Mouse (Mus musculus) adrenal gland, postnatal 14 days (tissue): Measurements from ENCODE around the gene Capn1. TPM values are rescaled to one million over a fixed set of nuclear protein-coding genes. Genes with fewer than 3 reads are reported as not detected.

ENCODE experiments used
- DNase-seq: peaks from one replicate; pipeline ENCODE4 v3.0.0; 2021; ENCODE audit warnings: mixed read lengths
- total RNA-seq: library from RNA; stranded (reverse); gene quantifications from 2 replicates; pipeline ENCODE4 v1.2.3, GENCODE M21; 2021

Capn1 gene
- total RNA-seq, 1 experiment from 2014 or later = 28.5 TPM

- no peak for DNase-seq
Observed at GRCm38 (mm10) chr19:6040002-6040401, 24.3 kb upstream of the Capn1 start.

DNA sequence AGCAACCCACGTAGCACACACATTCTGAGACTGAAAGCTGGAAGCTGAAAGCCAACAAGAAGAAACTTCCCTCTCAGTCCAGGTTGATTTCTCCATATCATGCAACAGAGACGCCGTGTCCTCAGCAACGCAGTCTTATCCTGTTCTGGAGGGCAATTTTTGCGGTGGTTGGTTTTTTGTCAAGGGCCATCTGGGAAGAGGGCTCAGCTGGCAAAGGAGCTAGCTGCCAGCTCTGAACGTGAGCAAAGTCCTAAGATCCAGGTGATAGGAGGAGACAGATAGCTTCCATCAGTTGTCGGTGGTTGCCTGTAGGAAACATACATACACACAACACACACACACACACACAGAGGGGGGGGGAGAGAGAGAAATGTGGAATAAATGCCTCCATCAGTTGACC is 22.6 kb upstream of the Capn1 start:
- no peak for DNase-seq

- no peak for DNase-seq
Observed at GRCm38 (mm10) chr19:6037695-6038094, 22.0 kb upstream of the Capn1 start.

DNA sequence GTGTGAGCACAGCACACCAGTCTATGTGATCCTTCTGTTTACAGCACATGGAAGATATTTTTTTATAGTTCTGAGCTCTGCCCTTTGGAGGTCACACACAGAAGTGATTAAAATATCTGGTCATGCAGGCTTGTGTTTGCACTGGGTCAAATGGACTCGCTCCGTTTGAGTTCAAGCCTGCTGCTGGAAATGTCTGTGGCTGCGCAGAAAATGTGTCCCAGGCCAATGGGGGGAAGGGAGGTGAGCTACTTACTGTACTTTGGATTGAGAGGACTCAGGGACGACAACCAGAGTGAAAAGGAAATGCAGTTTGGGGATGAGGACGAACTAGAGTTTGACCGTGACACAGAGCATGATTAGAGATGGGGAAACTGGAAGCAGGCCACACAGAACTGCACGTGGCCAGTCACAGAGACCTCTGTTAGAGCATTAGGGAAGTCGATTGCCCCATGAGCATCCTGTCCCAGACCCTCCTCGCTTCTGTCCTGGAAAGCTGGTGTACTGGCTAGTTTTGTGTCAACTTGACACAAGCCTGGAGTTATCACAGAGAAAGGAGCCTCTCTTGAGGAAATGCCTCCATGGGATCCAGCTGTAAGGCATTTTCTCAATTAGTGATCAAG is 20.4 kb upstream of the Capn1 start:
- no peak for DNase-seq

GRCm38 (mm10) chr19:6030520-6031280 is 15.0 kb upstream of the Capn1 start:
- DNase-seq = no peak

GRCm38 (mm10) chr19:6029426-6029825 is 13.7 kb upstream of the Capn1 start:
- no peak for DNase-seq

GRCm38 (mm10) chr19:6028991-6029390 is 13.3 kb upstream of the Capn1 start:
- DNase-seq = no peak

DNA sequence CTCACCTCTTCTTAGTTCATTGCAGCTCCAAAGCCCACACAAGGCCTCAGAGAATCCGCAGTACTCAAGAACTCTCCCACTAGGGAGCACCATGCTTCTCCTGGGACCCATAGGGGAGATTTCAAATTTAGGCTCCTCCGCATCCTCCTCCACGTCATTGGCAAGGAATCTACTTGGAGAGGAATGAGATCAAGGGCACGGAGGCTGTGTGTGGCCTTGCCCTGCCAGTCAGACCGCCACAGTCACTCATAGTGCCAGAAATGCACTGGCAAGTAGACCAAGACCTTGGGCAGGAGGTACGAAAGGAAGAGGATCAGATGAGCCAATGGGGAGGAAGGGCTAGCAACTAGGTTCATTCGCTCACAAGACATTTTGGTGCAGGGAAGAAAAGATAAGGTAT is 8.2 kb upstream of the Capn1 start:
- DNase-seq = peak; percentile 81

GRCm38 (mm10) chr19:6023059-6023458 is 7.4 kb upstream of the Capn1 start:
- DNase-seq = no peak

- no peak for DNase-seq
Observed at GRCm38 (mm10) chr19:6020276-6020675, 4.6 kb upstream of the Capn1 start.

DNA sequence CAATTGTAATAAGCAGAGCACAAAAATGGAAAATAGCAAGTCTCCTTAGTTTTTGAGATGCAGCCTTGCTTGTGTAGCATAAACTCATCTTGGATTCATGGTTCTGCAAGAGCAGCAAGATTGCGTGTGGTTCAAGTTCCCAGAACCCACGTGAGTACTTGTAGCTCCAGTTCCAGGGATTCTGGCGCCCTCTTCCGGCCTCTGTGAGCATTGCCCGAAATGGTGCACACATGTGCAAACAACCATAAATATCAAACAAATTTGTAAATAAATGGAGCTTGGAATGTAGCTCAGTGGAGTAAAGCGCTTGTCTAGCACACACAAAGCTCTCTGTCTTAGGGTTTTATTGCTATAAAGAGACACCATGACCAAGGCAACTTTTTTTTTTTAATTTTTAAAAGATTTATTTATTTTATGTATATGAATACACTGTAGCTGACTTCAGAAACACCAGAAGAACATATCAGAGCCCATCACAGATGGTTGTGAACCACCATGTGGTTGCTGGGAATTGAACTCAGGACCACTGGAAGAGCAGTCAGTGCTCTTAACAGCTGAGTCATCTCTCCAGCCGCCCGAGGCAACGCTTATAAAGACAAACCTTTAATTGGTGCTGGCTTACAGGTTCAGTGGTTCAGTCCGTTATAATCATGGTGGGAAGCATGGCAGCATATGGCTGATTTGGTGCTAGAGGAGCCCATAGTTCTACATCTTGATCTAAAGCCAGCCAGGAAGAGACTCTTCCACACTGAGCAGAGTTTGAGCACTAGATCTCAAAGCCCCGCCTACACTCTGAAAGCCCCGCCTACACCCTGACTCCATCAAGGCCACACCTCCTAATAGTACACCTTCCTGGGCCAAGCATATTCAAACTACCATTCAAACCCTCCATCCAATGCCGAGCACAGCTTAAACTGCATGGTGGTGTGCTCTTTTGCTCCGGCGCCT is 2.7 kb upstream of the Capn1 start:
- peak; percentile 94 for DNase-seq

DNA sequence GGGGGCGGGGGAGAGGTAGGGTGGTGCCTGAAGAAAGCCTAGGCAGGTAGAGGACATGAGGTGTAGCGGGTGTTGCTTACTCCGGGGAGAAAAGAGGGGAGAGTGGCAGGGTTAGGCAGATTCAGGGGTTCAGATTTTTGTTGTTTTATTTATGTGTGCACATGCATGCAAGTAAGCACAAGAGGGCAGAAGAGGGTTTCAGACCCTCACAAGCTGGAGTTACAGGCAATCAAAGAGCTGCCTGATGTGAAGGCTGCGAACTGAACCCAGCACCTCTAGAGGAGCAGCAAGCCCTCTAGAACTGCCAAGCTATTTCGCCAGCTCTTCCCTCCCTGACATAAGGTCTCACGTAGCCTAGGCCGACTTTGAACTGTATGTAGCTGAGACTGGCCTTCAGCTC is 835 bp upstream of the Capn1 start:
- DNase-seq = peak; percentile 18

DNA sequence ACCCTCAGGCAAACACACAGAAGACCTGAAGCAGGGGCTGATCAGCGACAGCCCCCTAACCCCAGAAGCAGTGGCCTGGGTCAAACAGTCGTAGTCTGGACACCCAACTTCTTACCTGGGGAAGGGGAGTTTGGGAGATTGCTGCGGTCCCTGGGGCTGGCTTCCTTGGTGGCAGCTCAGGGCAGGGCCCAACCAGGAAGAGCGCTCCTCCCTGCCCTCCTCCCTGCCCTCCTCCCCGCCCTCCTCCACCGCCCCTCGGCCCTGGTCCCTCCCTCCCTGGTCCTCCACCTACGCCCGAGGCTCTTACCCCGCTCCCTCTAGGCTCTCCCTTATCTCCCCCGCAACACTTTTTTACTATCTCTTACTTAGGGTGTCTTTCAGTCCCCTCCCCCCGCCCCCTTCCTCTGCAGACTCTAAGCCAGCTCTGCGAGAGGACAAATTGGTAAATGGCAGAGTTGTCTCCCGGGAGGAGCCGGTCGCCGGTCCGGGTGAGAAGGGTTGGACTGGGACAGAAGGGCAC is 646 bp downstream of the Capn1 start:
- peak; percentile 74 for DNase-seq

GRCm38 (mm10) chr19:6013691-6014090 is 2.0 kb downstream of the Capn1 start:
- DNase-seq = no peak

DNA sequence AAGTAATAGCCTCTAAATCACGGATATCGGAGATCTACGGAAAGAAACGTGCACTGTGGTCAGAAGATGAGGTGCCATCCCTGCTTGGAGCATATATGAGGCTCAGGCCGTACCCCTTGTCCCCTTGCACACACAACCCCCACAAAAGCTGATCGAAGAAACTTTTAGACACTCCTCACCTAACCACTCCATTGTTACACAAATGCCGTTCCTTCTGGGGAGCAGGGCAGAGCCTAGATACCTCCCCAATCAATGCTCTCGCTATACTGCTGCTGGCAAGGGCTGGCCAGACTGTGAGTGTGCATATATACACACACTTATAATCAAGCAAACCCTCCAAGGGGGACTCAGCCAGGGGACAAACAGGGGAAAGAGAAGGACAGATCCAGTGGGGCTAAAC is 6.6 kb downstream of the Capn1 start:
- no peak for DNase-seq

GRCm38 (mm10) chr19:6007013-6007412 is 8.7 kb downstream of the Capn1 start:
- DNase-seq = no peak

- no peak for DNase-seq
Observed at GRCm38 (mm10) chr19:6005541-6005940, 10.2 kb downstream of the Capn1 start.

DNA sequence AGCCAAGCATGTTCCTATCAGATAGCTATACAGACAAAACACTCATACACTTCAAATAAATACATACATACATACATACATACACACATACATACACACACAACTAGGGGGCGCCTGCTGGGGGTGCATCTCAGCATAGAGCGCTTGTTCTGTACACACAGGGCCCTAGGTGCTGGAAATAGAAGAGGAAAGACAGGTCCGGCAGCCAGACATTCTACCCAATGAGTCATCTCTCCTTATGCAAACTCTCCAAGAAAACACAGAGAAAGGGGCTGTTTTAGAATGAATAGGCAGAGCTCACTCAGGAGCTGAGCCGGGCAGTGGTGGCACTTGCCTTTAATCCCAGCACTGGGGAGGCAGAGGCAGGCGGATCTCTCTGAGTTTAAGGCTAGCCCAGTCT is 15.7 kb downstream of the Capn1 start:
- no peak for DNase-seq

- DNase-seq = no peak
Observed at GRCm38 (mm10) chr19:5998180-5998579, 17.5 kb downstream of the Capn1 start.

DNA sequence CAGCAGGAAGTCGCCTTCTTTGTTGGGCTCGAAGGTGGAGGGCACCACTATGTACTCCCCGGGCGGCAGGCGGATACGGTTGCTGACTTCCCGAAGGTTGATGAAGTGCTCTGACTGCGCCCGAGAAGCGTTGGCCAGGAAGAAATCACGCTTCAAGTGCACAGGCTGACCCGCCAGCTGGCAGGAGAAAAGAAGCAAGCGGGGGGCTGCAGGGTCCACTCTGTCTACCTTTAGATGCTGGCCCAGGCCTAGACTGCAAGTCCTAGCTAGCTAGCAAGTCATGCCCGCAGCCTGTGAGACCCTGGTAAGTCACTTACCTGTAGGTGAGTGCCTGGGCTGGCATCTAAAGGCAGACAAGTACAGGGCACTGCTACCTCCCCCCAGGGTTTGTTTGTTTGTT is 21.0 kb downstream of the Capn1 start:
- DNase-seq = no peak

GRCm38 (mm10) chr19:5992012-5992411 is 23.7 kb downstream of the Capn1 start:
- DNase-seq = no peak

- DNase-seq = no peak
Observed at GRCm38 (mm10) chr19:5991467-5991866, 24.2 kb downstream of the Capn1 start.

GRCm38 (mm10) chr19:5990921-5991320 is 24.8 kb downstream of the Capn1 start:
- no peak for DNase-seq
